Mouse (Mus musculus) stomach, embryonic 14.5 days (tissue): ENCODE results near the gene Celsr1. TPM values are rescaled to one million over a fixed set of nuclear protein-coding genes. Genes with fewer than 3 reads are reported as not detected.
A peak's percentile ranks its signal among the peaks of the same experiment; 100 is the strongest.

ENCODE experiments used
- ATAC-seq: fragments of 200-750 bp; cut with Nextera tagmentation; 2 replicates; pipeline ENCODE4 v1.8.0; 2017; ENCODE audit warnings: low read depth, moderate TSS enrichment; ENCODE audit not compliant: insufficient number of reproducible peaks, insufficient read depth, low FRiP score
- H3K27ac ChIP-seq: fragments of 300-500 bp; sonication (generic); 2 replicates; pipeline ENCODE4 v1.5.1; 2014; ENCODE audit warnings: mild to moderate bottlenecking, low read length, moderate library complexity, mixed read lengths
- H3K27me3 ChIP-seq: fragments of 300-500 bp; sonication (generic); 2 replicates; pipeline ENCODE4 v1.6.1; 2014; ENCODE audit warnings: low read length, control low read depth, mixed read lengths; ENCODE audit not compliant: control insufficient read depth, insufficient read depth
- H3K36me3 ChIP-seq: fragments of 300-500 bp; sonication (generic); 2 replicates; pipeline ENCODE4 v1.6.1; 2014; ENCODE audit warnings: mild to moderate bottlenecking, control low read depth, low read length, moderate library complexity, mixed read lengths; ENCODE audit not compliant: control insufficient read depth, insufficient read depth
- H3K4me1 ChIP-seq: fragments of 300-500 bp; sonication (generic); 2 replicates; pipeline ENCODE4 v1.6.1; 2014; ENCODE audit warnings: low read length, control low read depth, mixed read lengths; ENCODE audit not compliant: control insufficient read depth, insufficient read depth
- H3K4me2 ChIP-seq: fragments of 300-500 bp; sonication (generic); replicated peaks from 2 replicates; pipeline ENCODE4 v1.6.1; 2014; ENCODE audit warnings: low read depth, low read length, control low read depth
- H3K4me3 ChIP-seq: fragments of 300-500 bp; sonication (generic); 2 replicates; pipeline ENCODE4 v1.5.1; 2014; ENCODE audit warnings: low read depth, low read length, control low read depth
- H3K9ac ChIP-seq: fragments of 300-500 bp; sonication (generic); replicated peaks from 2 replicates; pipeline ENCODE4 v1.6.1; 2014; ENCODE audit warnings: low read depth, mild to moderate bottlenecking, control low read depth, low read length, moderate library complexity, mixed read lengths
- H3K9me3 ChIP-seq: fragments of 300-500 bp; sonication (generic); 2 replicates; pipeline ENCODE4 v1.6.1; 2016; ENCODE audit warnings: low read depth, low read length, control low read depth; ENCODE audit not compliant: control insufficient read depth
- WGBS: fragments of 180-500 bp; shearing (Covaris S2); extraction: QIAGEN DNeasy Blood & Tissue Kit; methylation state at CpG from one replicate; pipeline ENCODE4 v1.1.7; 2014; 5-methylcytosine and 5-hydroxymethylcytosine counted together
- polyA plus RNA-seq: library from polyadenylated mRNA; unstranded; fragments of >200 nt; fragmentation: Nextera tagmentation; extraction: Ambion mirVana; gene quantifications from 2 replicates; pipeline ENCODE4 v1.2.1, GENCODE M21; 2014

The Celsr1 gene
- polyA plus RNA-seq, 1 experiment from 2014 or later: 7.8 TPM

- H3K4me1 ChIP-seq: peaks cover 18% of the 10 kb centered on the region
- ATAC-seq: no peak
- H3K27ac ChIP-seq: 0 out of 2 replicates have a peak overlapping the region, but pooled peaks have one; percentile 6
- no peak overlapping the region for H3K9ac ChIP-seq
- H3K9me3 ChIP-seq: no peaks in the 10 kb centered on the region
- H3K4me3 ChIP-seq: no peak overlapping the region
- no peaks in the 10 kb centered on the region for H3K36me3 ChIP-seq
- no peak overlapping the region for H3K4me2 ChIP-seq
- no peaks in the 10 kb centered on the region for H3K27me3 ChIP-seq
These were observed 40.2 kb downstream of the Celsr1 start for GRCm38 (mm10) chr15:85993386-85993785.

GRCm38 (mm10) chr15:85992125-85992495, 41.5 kb downstream of the Celsr1 start:
- Histone ChIP-seq H3K4me3 (no peak overlapping the region), H3K27ac (no peak overlapping the region), H3K4me1 (peaks cover 18% of the 10 kb centered on the region), H3K4me2 (no peak overlapping the region), H3K27me3 (no peaks in the 10 kb centered on the region), H3K9me3 (no peaks in the 10 kb centered on the region), H3K36me3 (no peaks in the 10 kb centered on the region), H3K9ac (no peak overlapping the region)
- 16% methylated on average over 3 of the region's 3 CpGs for WGBS
- ATAC-seq: no peak

GRCm38 (mm10) chr15:85991453-85992124, 42.0 kb downstream of the Celsr1 start:
- H3K27me3 ChIP-seq: no peaks in the 10 kb centered on the region
- H3K9ac ChIP-seq: no peak overlapping the region
- H3K4me3 ChIP-seq: no peak overlapping the region
- no peaks in the 10 kb centered on the region for H3K36me3 ChIP-seq
- peaks cover 18% of the 10 kb centered on the region for H3K4me1 ChIP-seq
- no peak overlapping the region for H3K4me2 ChIP-seq
- ATAC-seq: no peak
- H3K9me3 ChIP-seq: no peaks in the 10 kb centered on the region
- no peak overlapping the region for H3K27ac ChIP-seq
- WGBS: 65% methylated on average over 5 of the region's 5 CpGs

- Histone ChIP-seq H3K4me1 (peaks cover 18% of the 10 kb centered on the region), H3K9ac (no peak overlapping the region), H3K4me2 (no peak overlapping the region), H3K36me3 (no peaks in the 10 kb centered on the region), H3K27me3 (no peaks in the 10 kb centered on the region), H3K9me3 (no peaks in the 10 kb centered on the region), H3K4me3 (no peak overlapping the region), H3K27ac (no peak overlapping the region)
- WGBS: 85% methylated on average over 17 of the region's 17 CpGs
- ATAC-seq: no peak
These were observed 42.7 kb downstream of the Celsr1 start for GRCm38 (mm10) chr15:85990696-85991443.

- no peak overlapping the region for H3K4me3 ChIP-seq
- H3K36me3 ChIP-seq: no peaks in the 10 kb centered on the region
- WGBS: 61% methylated on average over 5 of the region's 5 CpGs
- no peak overlapping the region for H3K27ac ChIP-seq
- H3K9ac ChIP-seq: no peak overlapping the region
- H3K4me2 ChIP-seq: no peak overlapping the region
- no peaks in the 10 kb centered on the region for H3K9me3 ChIP-seq
- H3K27me3 ChIP-seq: no peaks in the 10 kb centered on the region
- ATAC-seq: no peak
- H3K4me1 ChIP-seq: 0 out of 2 replicates have a peak, but pooled peaks cover under 1% of the 10 kb centered on the region
These were observed 45.7 kb downstream of the Celsr1 start for GRCm38 (mm10) chr15:85987896-85988295.

- ATAC-seq: no peak
- WGBS: 91% methylated on average over 4 of the region's 4 CpGs
These were observed 47.4 kb downstream of the Celsr1 start for GRCm38 (mm10) chr15:85986170-85986569.

GRCm38 (mm10) chr15:85985601-85986000, 48.0 kb downstream of the Celsr1 start:
- Histone ChIP-seq H3K4me3 (no peak overlapping the region), H3K4me1 (no peaks in the 10 kb centered on the region), H3K27me3 (no peaks in the 10 kb centered on the region), H3K27ac (no peak overlapping the region), H3K9me3 (no peaks in the 10 kb centered on the region), H3K36me3 (no peaks in the 10 kb centered on the region), H3K4me2 (no peak overlapping the region), H3K9ac (no peak overlapping the region)
- no peak for ATAC-seq
- WGBS: 79% methylated on average over 4 of the region's 4 CpGs

More at GRCm38 (mm10) chr15:85986170-85986569, 47.4 kb downstream of the Celsr1 start:
- H3K9ac ChIP-seq: no peak overlapping the region
- H3K9me3 ChIP-seq: no peaks in the 10 kb centered on the region
- no peak overlapping the region for H3K4me2 ChIP-seq
- no peaks in the 10 kb centered on the region for H3K4me1 ChIP-seq
- no peaks in the 10 kb centered on the region for H3K27me3 ChIP-seq
- no peak overlapping the region for H3K27ac ChIP-seq
- no peaks in the 10 kb centered on the region for H3K36me3 ChIP-seq
- no peak overlapping the region for H3K4me3 ChIP-seq

GRCm38 (mm10) chr15:85983131-85983530, 50.4 kb downstream of the Celsr1 start:
- no peak overlapping the region for H3K9ac ChIP-seq
- no peak overlapping the region for H3K27ac ChIP-seq
- no peaks in the 10 kb centered on the region for H3K4me1 ChIP-seq
- H3K4me2 ChIP-seq: no peak overlapping the region
- no peak overlapping the region for H3K4me3 ChIP-seq
- ATAC-seq: no peak
- H3K9me3 ChIP-seq: no peaks in the 10 kb centered on the region
- H3K36me3 ChIP-seq: no peaks in the 10 kb centered on the region
- no peaks in the 10 kb centered on the region for H3K27me3 ChIP-seq
- 86% methylated on average over 7 of the region's 7 CpGs for WGBS
